Mouse (Mus musculus) adrenal gland, postnatal 36 days (tissue): ENCODE results near the gene Plek2. TPM values are rescaled to one million over a fixed set of nuclear protein-coding genes. Genes with fewer than 3 reads are reported as not detected.
"Not testable (repeated sequence)": the region's sequence is repeated elsewhere in the genome, so short reads cannot be mapped to it uniquely, and the experiment has no call there.

Source experiments
- DNase-seq, 2 experiments: peaks; one replicate each; pipeline ENCODE4 v3.0.0; 2021; ENCODE audit warnings: mixed read lengths in 1 of 2
- long read RNA-seq, 2 experiments: library from polyadenylated mRNA; stranded (forward); transcript quantifications; one replicate each; pipeline ENCODE4 v2.0.0; 2021; ENCODE audit warnings: borderline sequencing depth in 2 of 2
- total RNA-seq, 2 experiments: library from RNA; stranded (reverse); gene quantifications; 2 replicates each; pipeline ENCODE4 v1.2.3; 2021

The Plek2 gene
- total RNA-seq: under 1 TPM in 1 of 2 experiments, not detected in 1; 0.16 TPM
- long read RNA-seq, experiment 1: 0 reads
- long read RNA-seq, experiment 2: 0 reads

- DNase-seq: peak; percentile 85 to 87
These were observed at the start of gene Plek2 for GRCm38 (mm10) chr12:78906707-78907162. Gene Plek2 (minus strand): TSS chr12:78906964.

GRCm38 (mm10) chr12:78956405-78956804, 49.6 kb upstream of the Plek2 start:
- DNase-seq: no peak

- no peak for DNase-seq
These were observed 45.7 kb upstream of the Plek2 start for GRCm38 (mm10) chr12:78952484-78952883.

- DNase-seq: peak in 1 of 2 experiments; percentile 27
These were observed 45.3 kb upstream of the Plek2 start for GRCm38 (mm10) chr12:78952053-78952452.

- DNase-seq: no peak
These were observed 40.9 kb upstream of the Plek2 start for GRCm38 (mm10) chr12:78947661-78948060.

- DNase-seq: no peak
These were observed 40.4 kb upstream of the Plek2 start for GRCm38 (mm10) chr12:78947161-78947560.

GRCm38 (mm10) chr12:78942931-78943330, 36.2 kb upstream of the Plek2 start:
- DNase-seq: no peak

- no peak for DNase-seq
These were observed 33.3 kb upstream of the Plek2 start for GRCm38 (mm10) chr12:78940081-78940480.

- peak in 1 of 2 experiments; percentile 8 for DNase-seq
These were observed 32.8 kb upstream of the Plek2 start for GRCm38 (mm10) chr12:78939393-78940037.

GRCm38 (mm10) chr12:78936494-78936893, 29.7 kb upstream of the Plek2 start:
- no peak for DNase-seq

GRCm38 (mm10) chr12:78929900-78930299, 23.1 kb upstream of the Plek2 start:
- DNase-seq: no peak

GRCm38 (mm10) chr12:78927287-78927686, 20.5 kb upstream of the Plek2 start:
- no peak for DNase-seq

- DNase-seq: no peak
These were observed 16.9 kb upstream of the Plek2 start for GRCm38 (mm10) chr12:78923539-78924189.

GRCm38 (mm10) chr12:78922977-78923376, 16.2 kb upstream of the Plek2 start:
- not testable (repeated sequence) for DNase-seq

- DNase-seq: no peak
These were observed 15.3 kb upstream of the Plek2 start for GRCm38 (mm10) chr12:78922058-78922457.

- no peak for DNase-seq
These were observed 14.7 kb upstream of the Plek2 start for GRCm38 (mm10) chr12:78921421-78921820.

- peak; percentile 29 to 67 for DNase-seq
These were observed 12.4 kb upstream of the Plek2 start for GRCm38 (mm10) chr12:78919079-78919712.

- peak; percentile 78 to 82 for DNase-seq
These were observed 11.7 kb upstream of the Plek2 start for GRCm38 (mm10) chr12:78918227-78919078.

GRCm38 (mm10) chr12:78916278-78916677, 9.5 kb upstream of the Plek2 start:
- no peak for DNase-seq

GRCm38 (mm10) chr12:78915561-78915960, 8.8 kb upstream of the Plek2 start:
- DNase-seq: no peak

- no peak for DNase-seq
These were observed 7.7 kb upstream of the Plek2 start for GRCm38 (mm10) chr12:78914458-78914857.
